1 mouse cellular context compared by ENCODE assay signal in the genomic region with DNA sequence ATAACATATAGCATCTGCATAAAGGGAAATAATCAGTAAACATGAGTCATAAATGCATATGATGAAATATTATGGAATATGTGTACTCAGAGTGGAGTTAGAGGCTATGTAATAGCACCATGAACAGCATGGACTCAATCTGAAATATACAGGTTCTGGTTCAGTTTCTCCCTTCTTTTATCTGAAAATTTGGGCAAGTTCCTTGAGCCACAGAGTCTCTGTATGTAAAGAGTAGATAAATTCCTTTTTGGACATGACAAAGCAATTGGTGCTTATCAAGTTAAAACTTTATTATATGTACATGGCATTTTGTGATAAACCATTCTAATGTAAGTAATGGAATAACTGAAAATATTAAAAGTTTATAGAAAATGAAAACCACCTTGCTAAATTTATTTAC.
TF ChIP-seq lines count a peak whose summit lies in the region.

No protein-coding gene starts in this region.

TF ChIP-seq in MEL, 35 proteins besides CTCF, POLR2A, EP300 and RAD21:
- TF ChIP-seq TBP (IDR thresholded peaks at IDR 0.05; ENCODE audit: low read depth, low read length) = no peak
- no peak for TF ChIP-seq MAFK (IDR thresholded peaks at IDR 0.05; ENCODE audit: borderline replicate concordance, low read depth, low read length)
- TF ChIP-seq ETS1 (IDR thresholded peaks at IDR 0.05; ENCODE audit: low read depth, low read length) = peak; percentile 60
- peak; percentile 16; the same call in 1 of the 2 replicates for TF ChIP-seq SIN3A (IDR thresholded peaks at IDR 0.05; ENCODE audit: low read length)
- TF ChIP-seq ZNF384 (IDR thresholded peaks at IDR 0.05; ENCODE audit: low read depth, low read length) = no peak
- TF ChIP-seq TAL1 (IDR thresholded peaks at IDR 0.05; ENCODE audit: low read length) = 0 out of 2 replicates have a peak, but pooled peaks have one; percentile 9
- no peak for TF ChIP-seq MEF2A (IDR thresholded peaks at IDR 0.05; ENCODE audit: extremely low read depth, insufficient replicate concordance, low read depth, low read length, poor library complexity, severe bottlenecking)
- TF ChIP-seq GATA1 (IDR thresholded peaks at IDR 0.05; ENCODE audit: low read depth, low read length) = peak; percentile 84
- TF ChIP-seq CHD1 (IDR thresholded peaks at IDR 0.05; ENCODE audit: low read depth, low read length) = no peak
- no peak for TF ChIP-seq MYC (IDR thresholded peaks at IDR 0.05; ENCODE audit: low read depth, low read length)
- TF ChIP-seq GABPA (IDR thresholded peaks at IDR 0.05; ENCODE audit: low read depth, low read length) = no peak
- TF ChIP-seq RCOR1 (IDR thresholded peaks at IDR 0.05; ENCODE audit: low read depth, low read length) = peak; percentile 63
- TF ChIP-seq KAT2A (conservative IDR thresholded peaks at IDR 0.05; ENCODE audit: low read depth, low read length) = no peak
- peak; percentile 91 for TF ChIP-seq TCF12 (IDR thresholded peaks at IDR 0.05; ENCODE audit: low read depth, low read length)
- peak; percentile 32; the same call in 1 of the 2 replicates for TF ChIP-seq MYB (IDR thresholded peaks at IDR 0.05; ENCODE audit: low read depth, low read length)
- no peak for TF ChIP-seq USF1 (IDR thresholded peaks at IDR 0.05; ENCODE audit: low read depth, low read length)
